17 mouse cellular contexts compared by ENCODE assay signal in the genomic region with DNA sequence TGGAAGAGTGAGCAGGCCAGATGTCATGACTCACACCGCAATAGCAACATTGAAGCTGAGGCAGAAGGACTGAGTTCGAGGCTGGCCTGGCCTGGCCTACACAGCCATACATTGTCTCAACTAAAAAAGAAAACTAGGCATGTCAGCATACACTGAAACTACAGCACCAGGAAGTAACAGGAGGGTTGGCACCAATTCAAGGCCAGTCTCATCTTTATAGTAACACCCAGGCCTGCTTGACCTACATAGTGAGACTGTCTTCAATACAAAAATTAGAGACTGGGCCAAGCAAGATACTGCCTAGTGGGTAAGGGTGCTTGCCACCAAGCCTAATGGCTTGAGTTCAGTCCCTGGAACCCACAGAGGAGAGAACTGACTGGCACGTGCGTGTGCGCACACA. TPM values are rescaled to one million over a fixed set of nuclear protein-coding genes. Genes with fewer than 3 reads are reported as not detected.
A peak's percentile ranks its signal among the peaks of the same experiment; 100 is the strongest.
DNase-seq lines count a peak whose midpoint lies in the region.
"Had no signal": no experiment of that assay in that cellular context is flagged by ENCODE, and none has a peak within 500 bp of the region (broad histone marks: within the 10 kb centered on the region; RNA-seq: fewer than 3 reads in every experiment).

No protein-coding gene starts in this region.

- intact Hi-C loops in left cerebral cortex, postnatal 14 days (cut with DNase I) = no loop called here
- intact Hi-C loops in left cerebral cortex, postnatal 36 days (cut with DNase I) = no loop called here

- 87% methylated on average over 5 of the region's 5 CpGs for WGBS in large intestine, adult 2 months

- peak; percentile 44 for DNase-seq in adrenal gland, postnatal 10 days
- DNase-seq in adrenal gland, adult 8-10 months = no peak
- peak; percentile 49 for DNase-seq in cerebellum, adult 9-11 months
- DNase-seq in cerebellum, adult 11 months = no peak
- DNase-seq in left cerebral cortex, postnatal 14 days (ENCODE audit: low spot score in 2 of 2) = peak; percentile 33 to 60
- DNase-seq in left cerebral cortex, postnatal 36 days (ENCODE audit: low spot score in 2 of 2) = no peak
- DNase-seq in large intestine, adult 2 months (ENCODE audit: low read depth, low spot score) = peak; percentile 13
- DNase-seq: B cell, adult 2 months; cerebellum, adult 18-20 months; cerebellum, adult 9-10 months; cerebellum, postnatal 36 days; embryo, embryonic 11 days; gastrocnemius, postnatal 10 days; gastrocnemius, postnatal 36 days; heart, adult 2 months; heart, postnatal 14 days; heart, postnatal 4 days had no signal

RNA-seq across cellular contexts. Expression of gene Pqlc2, which starts 18.5 kb away (rescaled TPM):
- 1 to 10 TPM; 8.0 to 8.7 TPM for total RNA-seq in adrenal gland, postnatal 10 days (2021)
- 10 to 100 TPM; 10.3 to 12.0 (median 11.6) TPM for total RNA-seq in adrenal gland, adult 8-10 months (2022)
- total RNA-seq in left cerebral cortex, postnatal 14 days (2021) = 10 to 100 TPM; 15.1 to 15.4 TPM
- total RNA-seq in left cerebral cortex, postnatal 36 days (2021) = 10 to 100 TPM; 11.1 to 13.4 TPM
- 33.3 and 43.8 TPM in 2 replicates for polyA plus RNA-seq in large intestine, adult 2 months (2012; rRNA removed)

RNA-seq across cellular contexts. Expression of gene Akr7a5, which starts 18.5 kb away (rescaled TPM):
- 10 to 100 TPM; 65.6 to 67.0 TPM for total RNA-seq in adrenal gland, postnatal 10 days (2021)
- 10 to 100 TPM; 65.4 to 73.5 (median 68.8) TPM for total RNA-seq in adrenal gland, adult 8-10 months (2022)
- total RNA-seq in left cerebral cortex, postnatal 14 days (2021) = 10 to 100 TPM; 26.7 to 28.9 TPM
- 10 to 100 TPM; 24.9 to 32.3 TPM for total RNA-seq in left cerebral cortex, postnatal 36 days (2021)
- 66.6 and 79.6 TPM in 2 replicates for polyA plus RNA-seq in large intestine, adult 2 months (2012; rRNA removed)

Comparison
In these comparisons a context has a peak if more than half of its experiments do, and no peak if none do; other contexts are left out.
1. DNase-seq: peak in adrenal gland, postnatal 10 days (single experiment), cerebellum, adult 9-11 months (single experiment), left cerebral cortex, postnatal 14 days (2 of 2) and large intestine, adult 2 months (single experiment); none in adrenal gland, adult 8-10 months (single experiment), cerebellum, adult 11 months (single experiment) and left cerebral cortex, postnatal 36 days (0 of 2).